Mouse (Mus musculus) lung, embryonic 14.5 days (tissue): ENCODE results near the gene Timp3. TPM values are rescaled to one million over a fixed set of nuclear protein-coding genes. Genes with fewer than 3 reads are reported as not detected.
A peak's percentile ranks its signal among the peaks of the same experiment; 100 is the strongest.

ENCODE experiments used
- ATAC-seq: fragments of 200-750 bp; cut with Nextera tagmentation; 2 replicates; pipeline ENCODE4 v1.8.0; 2017; ENCODE audit warnings: mild to moderate bottlenecking, moderate TSS enrichment, moderate library complexity; ENCODE audit not compliant: insufficient read depth
- DNase-seq: peaks from one replicate; pipeline ENCODE4 v3.0.0-alpha.2; 2015
- H3K27ac ChIP-seq: fragments of 300-500 bp; sonication (generic); 2 replicates; pipeline ENCODE4 v1.5.1; 2014; ENCODE audit warnings: low read depth, mild to moderate bottlenecking, moderate library complexity
- H3K27me3 ChIP-seq: fragments of 300-500 bp; sonication (generic); 2 replicates; pipeline ENCODE4 v1.6.1; 2014; ENCODE audit warnings: low read length, control low read depth; ENCODE audit not compliant: insufficient read depth
- H3K36me3 ChIP-seq: fragments of 300-500 bp; sonication (generic); 2 replicates; pipeline ENCODE4 v1.6.1; 2014; ENCODE audit warnings: control low read depth; ENCODE audit not compliant: insufficient read depth
- H3K4me1 ChIP-seq: fragments of 300-500 bp; sonication (generic); 2 replicates; pipeline ENCODE4 v1.6.1; 2014; ENCODE audit warnings: antibody characterized with exemption, control low read depth; ENCODE audit not compliant: insufficient read depth
- H3K4me2 ChIP-seq: fragments of 300-500 bp; sonication (generic); 2 replicates; pipeline ENCODE4 v1.6.1; 2014; ENCODE audit warnings: mild to moderate bottlenecking
- H3K4me3 ChIP-seq: fragments of 300-500 bp; sonication (generic); 2 replicates; pipeline ENCODE4 v1.5.1; 2014; ENCODE audit warnings: low read depth, low read length
- H3K9ac ChIP-seq: fragments of 300-500 bp; sonication (generic); 2 replicates; pipeline ENCODE4 v1.6.1; 2014
- H3K9me3 ChIP-seq: fragments of 300-500 bp; sonication (generic); 2 replicates; pipeline ENCODE4 v1.6.1; 2016; ENCODE audit warnings: low read depth, low read length, control low read depth
- CTCF ChIP-seq: IDR thresholded peaks from 2 replicates; pipeline ENCODE4 v1.5.1; 2016; ENCODE audit warnings: antibody characterized with exemption, low read depth
- WGBS: fragments of 180-500 bp; shearing (Covaris S2); extraction: QIAGEN DNeasy Blood & Tissue Kit; methylation state at CpG from one replicate; pipeline ENCODE4 v1.1.7; 2014; 5-methylcytosine and 5-hydroxymethylcytosine counted together
- polyA plus RNA-seq: library from polyadenylated mRNA; unstranded; fragments of >200 nt; fragmentation: Nextera tagmentation; extraction: Ambion mirVana; gene quantifications from 2 replicates; pipeline ENCODE4 v1.2.1, GENCODE M21; 2014

The Timp3 gene
- 42.6 and 44.1 TPM in 2 replicates for polyA plus RNA-seq

DNA sequence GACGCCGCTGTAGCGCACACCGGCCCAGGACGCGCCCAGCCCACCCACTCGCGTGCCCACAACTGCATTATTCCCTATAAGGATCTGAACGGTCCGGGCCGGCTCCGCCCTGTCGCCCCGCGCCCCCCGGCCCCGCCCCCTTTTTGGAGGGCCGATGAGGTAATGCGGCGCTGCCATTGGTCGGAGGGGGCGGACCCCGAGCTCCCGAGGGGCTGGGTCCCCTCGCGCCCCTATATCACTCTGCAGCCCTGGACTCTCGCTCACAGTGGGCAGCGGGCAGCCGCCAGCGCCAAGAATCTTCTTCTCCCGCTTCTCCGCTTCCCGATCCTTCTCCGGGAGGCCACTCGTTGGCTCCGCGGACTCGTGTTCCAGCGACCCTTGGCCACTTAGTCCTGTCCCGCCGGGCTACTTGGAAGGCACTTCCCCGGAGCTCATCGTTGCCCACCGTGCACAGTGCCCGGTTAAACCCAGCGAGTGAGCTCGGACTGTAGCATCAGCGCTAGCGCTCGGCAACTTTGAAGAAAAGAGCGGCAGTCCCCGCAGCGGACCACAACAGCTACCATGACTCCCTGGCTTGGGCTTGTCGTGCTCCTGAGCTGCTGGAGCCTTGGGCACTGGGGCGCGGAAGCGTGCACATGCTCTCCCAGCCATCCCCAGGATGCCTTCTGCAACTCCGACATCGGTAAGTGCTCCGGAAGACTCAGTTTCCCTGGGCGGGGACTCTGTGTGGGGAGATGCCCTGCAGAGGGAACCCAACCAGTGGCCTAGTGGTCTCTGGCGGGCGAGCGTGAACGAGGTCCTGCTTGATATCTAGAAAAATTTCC is at the start of gene Timp3:
Gene Timp3 (plus strand): TSS at position 80 of the 824 bp plus-strand sequence.
- under 1% methylated on average over 65 of the region's 65 CpGs for WGBS
- peaks cover 17% of the 10 kb centered on the region for H3K4me1 ChIP-seq
- peak within 1 kb of the TSS; percentile 64 for H3K4me3 ChIP-seq
- H3K4me2 ChIP-seq = peak within 1 kb of the TSS; percentile 96
- no peaks in the 10 kb centered on the region for H3K9me3 ChIP-seq
- H3K27me3 ChIP-seq = no peaks in the 10 kb centered on the region
- H3K36me3 ChIP-seq = 0 out of 2 replicates have a peak, but pooled peaks cover 8% of the 10 kb centered on the region
- peak; percentile 91 for ATAC-seq
- no peak for TF ChIP-seq CTCF
- peak within 1 kb of the TSS; percentile 79 for H3K27ac ChIP-seq
- H3K9ac ChIP-seq = peak within 1 kb of the TSS; percentile 79
- DNase-seq = peak; percentile 89

GRCm38 (mm10) chr10:86256221-86256620 is 44.0 kb upstream of the Timp3 start:
- no peak overlapping the region for H3K27ac ChIP-seq
- H3K4me1 ChIP-seq = no peaks in the 10 kb centered on the region
- H3K4me3 ChIP-seq = no peak overlapping the region
- no peak for TF ChIP-seq CTCF
- 52% methylated on average over 4 of the region's 4 CpGs for WGBS
- H3K4me2 ChIP-seq = no peak overlapping the region
- H3K9me3 ChIP-seq = no peaks in the 10 kb centered on the region
- peak; percentile 16 for DNase-seq
- H3K27me3 ChIP-seq = no peaks in the 10 kb centered on the region
- no peak for ATAC-seq
- H3K9ac ChIP-seq = no peak overlapping the region
- no peaks in the 10 kb centered on the region for H3K36me3 ChIP-seq

GRCm38 (mm10) chr10:86257045-86257444 is 43.1 kb upstream of the Timp3 start:
- Histone ChIP-seq H3K9ac (no peak overlapping the region), H3K36me3 (no peaks in the 10 kb centered on the region), H3K27ac (no peak overlapping the region), H3K9me3 (no peaks in the 10 kb centered on the region), H3K27me3 (no peaks in the 10 kb centered on the region), H3K4me3 (no peak overlapping the region), H3K4me2 (no peak overlapping the region), H3K4me1 (no peaks in the 10 kb centered on the region)
- no peak for DNase-seq
- no peak for TF ChIP-seq CTCF
- 75% methylated on average over 3 of the region's 3 CpGs for WGBS
- ATAC-seq = no peak

DNA sequence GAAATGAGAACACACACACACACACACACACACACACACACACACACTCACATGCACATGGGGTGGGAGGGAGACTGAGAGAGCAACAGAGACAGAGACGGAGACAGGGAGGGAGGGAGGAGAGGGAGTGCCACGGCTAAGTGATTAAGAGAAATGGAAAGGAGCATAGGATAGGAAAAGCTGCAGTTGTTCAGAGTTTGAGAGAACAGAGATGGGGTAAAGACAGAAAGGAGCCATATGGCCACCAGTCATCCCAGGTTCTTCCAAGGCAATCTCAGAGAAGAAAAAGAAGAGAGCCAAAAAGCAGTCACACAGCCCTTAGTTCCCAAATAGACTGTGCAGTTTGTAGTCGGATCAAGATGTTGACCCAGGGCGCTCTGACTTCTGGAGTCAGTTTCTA is 42.1 kb upstream of the Timp3 start:
- no peaks in the 10 kb centered on the region for H3K36me3 ChIP-seq
- H3K4me2 ChIP-seq = no peak overlapping the region
- DNase-seq = no peak
- H3K9me3 ChIP-seq = no peaks in the 10 kb centered on the region
- 56% methylated on average over 4 of the region's 4 CpGs for WGBS
- H3K4me3 ChIP-seq = no peak overlapping the region
- no peaks in the 10 kb centered on the region for H3K27me3 ChIP-seq
- no peak overlapping the region for H3K27ac ChIP-seq
- H3K9ac ChIP-seq = no peak overlapping the region
- no peak for TF ChIP-seq CTCF
- H3K4me1 ChIP-seq = no peaks in the 10 kb centered on the region
- ATAC-seq = no peak

GRCm38 (mm10) chr10:86258992-86259391 is 41.2 kb upstream of the Timp3 start:
- Histone ChIP-seq H3K36me3 (no peaks in the 10 kb centered on the region), H3K4me1 (no peaks in the 10 kb centered on the region), H3K4me2 (no peak overlapping the region), H3K9ac (no peak overlapping the region), H3K9me3 (no peaks in the 10 kb centered on the region), H3K4me3 (no peak overlapping the region), H3K27ac (no peak overlapping the region), H3K27me3 (no peaks in the 10 kb centered on the region)
- no peak for ATAC-seq
- no peak for DNase-seq
- no peak for TF ChIP-seq CTCF
- 80% methylated on average over 3 of the region's 3 CpGs for WGBS

DNA sequence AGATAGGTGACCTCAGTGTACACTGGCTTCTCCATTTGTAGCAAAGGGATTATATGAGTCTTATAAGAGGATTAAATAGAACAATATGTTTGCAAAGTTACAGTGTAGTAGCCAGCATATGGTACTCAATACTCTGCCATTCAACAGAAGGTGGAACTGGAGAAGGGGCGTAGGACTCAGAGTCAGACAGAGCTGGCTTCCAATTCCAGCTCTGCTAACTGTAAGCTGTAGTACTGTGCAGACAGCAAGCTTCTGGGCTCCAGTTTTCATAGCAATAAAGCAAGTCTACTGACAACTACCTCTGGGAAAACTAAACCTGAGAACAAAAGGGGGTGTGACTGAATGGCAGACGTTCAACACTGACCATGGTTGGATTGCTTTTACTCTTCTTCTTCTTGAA is 38.4 kb upstream of the Timp3 start:
- 77% methylated on average over 2 of the region's 2 CpGs for WGBS
- Histone ChIP-seq H3K4me2 (no peak overlapping the region), H3K27ac (no peak overlapping the region), H3K9me3 (no peaks in the 10 kb centered on the region), H3K27me3 (no peaks in the 10 kb centered on the region), H3K36me3 (no peaks in the 10 kb centered on the region), H3K9ac (no peak overlapping the region), H3K4me3 (no peak overlapping the region), H3K4me1 (no peaks in the 10 kb centered on the region)
- no peak for DNase-seq
- ATAC-seq = no peak
- no peak for TF ChIP-seq CTCF

GRCm38 (mm10) chr10:86264618-86265017 is 35.6 kb upstream of the Timp3 start:
- 69% methylated on average over 9 of the region's 9 CpGs for WGBS
- Histone ChIP-seq H3K4me1 (no peaks in the 10 kb centered on the region), H3K4me2 (no peak overlapping the region), H3K27me3 (no peaks in the 10 kb centered on the region), H3K36me3 (no peaks in the 10 kb centered on the region), H3K4me3 (no peak overlapping the region), H3K27ac (no peak overlapping the region), H3K9ac (no peak overlapping the region), H3K9me3 (no peaks in the 10 kb centered on the region)
- peak; percentile 27 for DNase-seq
- no peak for TF ChIP-seq CTCF
- ATAC-seq = no peak
